Mouse (Mus musculus) B cell, adult (primary cell): ENCODE data around the gene Cdc37l1. TPM values are rescaled to one million over a fixed set of nuclear protein-coding genes. Genes with fewer than 3 reads are reported as not detected.

Experiments used
- total RNA-seq: library from RNA; stranded (reverse); gene quantifications from 4 replicates; pipeline ENCODE4 v1.2.4, GENCODE M21; 2023; ENCODE audit not compliant: inconsistent age

Gene Cdc37l1
- total RNA-seq = 53.4 to 62.9 TPM (median 55.5 TPM) in 4 replicates

GRCm38 (mm10) chr19:28990194-28990589 is at the start of gene Cdc37l1:
Gene Cdc37l1, plus strand, starts transcription at chr19:28990352.

GRCm38 (mm10) chr19:28963842-28964551 is 26.2 kb upstream of the Cdc37l1 start, which contains the start of gene Plpp6:
Gene Plpp6, plus strand, starts transcription at chr19:28963953.

GRCm38 (mm10) chr19:28967652-28968051 is 22.5 kb upstream of the Cdc37l1 start, which contains the start of gene 4430402I18Rik:
Gene 4430402I18Rik, minus strand, starts transcription at chr19:28967800.

GRCm38 (mm10) chr19:29047334-29048170 is 57.4 kb downstream of the Cdc37l1 start, which contains the start of gene Ak3:
Gene Ak3, minus strand, starts transcription at chr19:29047961.

Other genes starting within 250 kb of the Cdc37l1 start
- 0.45 TPM in 2 of 4 replicates, not detected in the others for gene Slc1a1, start 155.3 kb upstream of the Cdc37l1 start, total RNA-seq
- gene Plpp6, start 26.4 kb upstream of the Cdc37l1 start, total RNA-seq = 8.5 to 9.5 TPM (median 8.9 TPM) in 4 replicates
- 0.32 to 1.4 TPM (median 0.74 TPM) in 3 of 4 replicates, not detected in the other for gene 4430402I18Rik, start 22.6 kb upstream of the Cdc37l1 start, total RNA-seq
- gene Ak3, start 57.6 kb downstream of the Cdc37l1 start, total RNA-seq = 17.7 to 21.3 TPM (median 18.6 TPM) in 4 replicates
- 18.0 to 23.4 TPM (median 19.9 TPM) in 4 replicates for gene Rcl1, start 111.0 kb downstream of the Cdc37l1 start, total RNA-seq